Mouse (Mus musculus) T-helper 17 cell (primary cell): Measurements from ENCODE around the gene Gm20388.

Experiments
- in situ Hi-C, 2 experiments: fragments of 300-600 bp; cut with MboI, MseI; formaldehyde crosslinking; loops; 1 replicate in 1 of 2; 2 replicates in 1 of 2; pipeline ENCODE4 v1.15.1; 2025; ENCODE audit warnings: high pct_unique_total_duplicates in 2 of 2

The Gm20388 gene

GRCm38 (mm10) chr8:121721072-121721471 is 1810.4 kb downstream of the Gm20388 start:
- in situ Hi-C loops, result no loop called here

- in situ Hi-C loops, result no loop called here
These were observed 1813.2 kb downstream of the Gm20388 start for GRCm38 (mm10) chr8:121723846-121724245.

GRCm38 (mm10) chr8:121727164-121727563 is 1816.5 kb downstream of the Gm20388 start:
- in situ Hi-C loops, result no loop called here

GRCm38 (mm10) chr8:121729323-121729722 is 1818.7 kb downstream of the Gm20388 start, which contains the start of gene Jph3:
Jph3 (plus strand) TSS chr8:121729623.
- in situ Hi-C loops, result no loop called here

GRCm38 (mm10) chr8:121729754-121730153 is 1819.1 kb downstream of the Gm20388 start:
- in situ Hi-C loops, result no loop called here

GRCm38 (mm10) chr8:121730170-121730569 is 1819.5 kb downstream of the Gm20388 start:
- in situ Hi-C loops, result no loop called here

GRCm38 (mm10) chr8:121730646-121731045 is 1820.0 kb downstream of the Gm20388 start:
- in situ Hi-C loops, result no loop called here

- in situ Hi-C loops, result no loop called here
These were observed 1820.4 kb downstream of the Gm20388 start for GRCm38 (mm10) chr8:121731060-121731459.

- in situ Hi-C loops, result no loop called here
These were observed 1821.1 kb downstream of the Gm20388 start for GRCm38 (mm10) chr8:121731471-121732333.

- in situ Hi-C loops, result no loop called here
These were observed 1821.7 kb downstream of the Gm20388 start for GRCm38 (mm10) chr8:121732334-121732665.

- in situ Hi-C loops, result no loop called here
These were observed 1823.6 kb downstream of the Gm20388 start for GRCm38 (mm10) chr8:121734262-121734661.

GRCm38 (mm10) chr8:121736236-121736635 is 1825.6 kb downstream of the Gm20388 start:
- in situ Hi-C loops, result no loop called here

- in situ Hi-C loops, result no loop called here
These were observed 1830.1 kb downstream of the Gm20388 start for GRCm38 (mm10) chr8:121740721-121741120.

GRCm38 (mm10) chr8:121749501-121749900 is 1838.9 kb downstream of the Gm20388 start:
- in situ Hi-C loops, result no loop called here

- in situ Hi-C loops, result loop anchor here in 1 of 2 experiments (10.0 kb wide), 1 partner anchor 174 kb away; no protein-coding TSS in a partner anchor
These were observed 1839.9 kb downstream of the Gm20388 start for GRCm38 (mm10) chr8:121750512-121750911.

GRCm38 (mm10) chr8:121751407-121751806 is 1840.8 kb downstream of the Gm20388 start:
- in situ Hi-C loops, result loop anchor here in 1 of 2 experiments (10.0 kb wide), 1 partner anchor 173 kb away; no protein-coding TSS in a partner anchor

- in situ Hi-C loops, result loop anchor here in 1 of 2 experiments (5.0 to 10.0 kb wide), 2 partner anchors 166 to 444 kb away; no protein-coding TSS in a partner anchor
These were observed 1847.8 kb downstream of the Gm20388 start for GRCm38 (mm10) chr8:121758470-121758869.

GRCm38 (mm10) chr8:121760484-121760883 is 1849.8 kb downstream of the Gm20388 start:
- in situ Hi-C loops, result no loop called here

- in situ Hi-C loops, result no loop called here
These were observed 1850.8 kb downstream of the Gm20388 start for GRCm38 (mm10) chr8:121761480-121761879.

- in situ Hi-C loops, result no loop called here
These were observed 1852.5 kb downstream of the Gm20388 start for GRCm38 (mm10) chr8:121762999-121763699.

- in situ Hi-C loops, result no loop called here
These were observed 1853.0 kb downstream of the Gm20388 start for GRCm38 (mm10) chr8:121763700-121764013.

GRCm38 (mm10) chr8:121765594-121766138 is 1855.0 kb downstream of the Gm20388 start:
- in situ Hi-C loops, result no loop called here
